Mouse (Mus musculus): Measurements from ENCODE around the gene Rab3a. TPM values are rescaled to one million over a fixed set of nuclear protein-coding genes. Genes with fewer than 3 reads are reported as not detected.

Rab3a gene
- total RNA-seq, 2 experiments from 2014 or later = 824 to 964 TPM

GRCm38 (mm10) chr8:70755661-70756475 lies 1.4 kb downstream of the Rab3a start:
- DNase-seq (ENCODE audit: low spot score in 2 of 2) = peak in 1 of 2 experiments; percentile 19
- intact Hi-C loops (cut with DNase I) = loop anchor here (5.0 to 10.0 kb wide), 2 partner anchors 51 to 144 kb away; partner anchors contain the start of gene Iqcn

GRCm38 (mm10) chr8:70756476-70757040 lies 2.1 kb downstream of the Rab3a start:
- intact Hi-C loops (cut with DNase I) = loop anchor here (5.0 to 10.0 kb wide), 2 partner anchors 52 to 144 kb away; partner anchors contain the start of gene Iqcn
- peak in 1 of 2 experiments; percentile 2 for DNase-seq (ENCODE audit: low spot score in 2 of 2)

- intact Hi-C loops (cut with DNase I) = loop anchor here (5.0 to 10.0 kb wide), 2 partner anchors 53 to 145 kb away; partner anchors contain the start of gene Iqcn
- DNase-seq (ENCODE audit: low spot score in 2 of 2) = peak in 1 of 2 experiments; percentile 44
These were observed 3.2 kb downstream of the Rab3a start for GRCm38 (mm10) chr8:70757523-70758307.

GRCm38 (mm10) chr8:70758308-70758615 lies 3.8 kb downstream of the Rab3a start:
- intact Hi-C loops (cut with DNase I) = loop anchor here (5.0 to 10.0 kb wide), 2 partner anchors 53 to 146 kb away; partner anchors contain the start of gene Iqcn
- DNase-seq (ENCODE audit: low spot score in 2 of 2) = peak in 1 of 2 experiments; percentile 10

GRCm38 (mm10) chr8:70758616-70759561 lies 4.4 kb downstream of the Rab3a start:
- DNase-seq (ENCODE audit: low spot score in 2 of 2) = peak in 1 of 2 experiments; percentile 26
- intact Hi-C loops (cut with DNase I) = loop anchor here (5.0 to 10.0 kb wide), 2 partner anchors 54 to 147 kb away; partner anchors contain the start of gene Iqcn

GRCm38 (mm10) chr8:70760350-70760749 lies 5.9 kb downstream of the Rab3a start:
- intact Hi-C loops (cut with DNase I) = loop anchor here (5.0 kb wide), 1 partner anchor 37 kb away; no protein-coding TSS in a partner anchor
- DNase-seq (ENCODE audit: low spot score in 2 of 2) = no peak

GRCm38 (mm10) chr8:70760775-70761406 lies 6.4 kb downstream of the Rab3a start, which contains the start of gene Mpv17l2:
Gene Mpv17l2, minus strand, starts transcription at chr8:70760946.
- peak; percentile 97 for DNase-seq (ENCODE audit: low spot score in 2 of 2)
- intact Hi-C loops (cut with DNase I) = loop anchor here (5.0 kb wide), 1 partner anchor 36 kb away; no protein-coding TSS in a partner anchor

GRCm38 (mm10) chr8:70762118-70762517 lies 7.6 kb downstream of the Rab3a start:
- no peak for DNase-seq (ENCODE audit: low spot score in 2 of 2)
- intact Hi-C loops (cut with DNase I) = loop anchor here (5.0 kb wide), 1 partner anchor 35 kb away; no protein-coding TSS in a partner anchor

GRCm38 (mm10) chr8:70763354-70763753 lies 8.9 kb downstream of the Rab3a start:
- intact Hi-C loops (cut with DNase I) = loop anchor here (5.0 kb wide), 1 partner anchor 34 kb away; no protein-coding TSS in a partner anchor
- no peak for DNase-seq (ENCODE audit: low spot score in 2 of 2)

- DNase-seq (ENCODE audit: low spot score in 2 of 2) = no peak
- intact Hi-C loops (cut with DNase I) = loop anchor here (5.0 kb wide), 1 partner anchor 33 kb away; no protein-coding TSS in a partner anchor
These were observed 9.5 kb downstream of the Rab3a start for GRCm38 (mm10) chr8:70764026-70764425.

- DNase-seq (ENCODE audit: low spot score in 2 of 2) = no peak
- intact Hi-C loops (cut with DNase I) = loop anchor here (5.0 kb wide), 2 partner anchors 33 to 78 kb away; no protein-coding TSS in a partner anchor
These were observed 10.2 kb downstream of the Rab3a start for GRCm38 (mm10) chr8:70764676-70765075.

GRCm38 (mm10) chr8:70765329-70765728 lies 10.8 kb downstream of the Rab3a start:
- intact Hi-C loops (cut with DNase I) = loop anchor here (5.0 kb wide), 1 partner anchor 77 kb away; no protein-coding TSS in a partner anchor
- DNase-seq (ENCODE audit: low spot score in 2 of 2) = no peak

GRCm38 (mm10) chr8:70765838-70766570 lies 11.5 kb downstream of the Rab3a start:
- DNase-seq (ENCODE audit: low spot score in 2 of 2) = no peak
- intact Hi-C loops (cut with DNase I) = loop anchor here (5.0 kb wide), 1 partner anchor 76 kb away; no protein-coding TSS in a partner anchor

- no peak for DNase-seq (ENCODE audit: low spot score in 2 of 2)
- intact Hi-C loops (cut with DNase I) = loop anchor here (5.0 kb wide), 1 partner anchor 75 kb away; no protein-coding TSS in a partner anchor
These were observed 12.3 kb downstream of the Rab3a start for GRCm38 (mm10) chr8:70766571-70767440.

GRCm38 (mm10) chr8:70767503-70767902 lies 13.0 kb downstream of the Rab3a start:
- no peak for DNase-seq (ENCODE audit: low spot score in 2 of 2)
- intact Hi-C loops (cut with DNase I) = loop anchor here (5.0 kb wide), 1 partner anchor 75 kb away; no protein-coding TSS in a partner anchor

GRCm38 (mm10) chr8:70768231-70768776 lies 13.8 kb downstream of the Rab3a start:
- intact Hi-C loops (cut with DNase I) = loop anchor here (5.0 kb wide), 1 partner anchor 74 kb away; no protein-coding TSS in a partner anchor
- DNase-seq (ENCODE audit: low spot score in 2 of 2) = no peak
